Mouse (Mus musculus) small intestine, adult 2 months (tissue): ENCODE data around the gene Cdc37l1.

Source experiments
- CTCF ChIP-seq: fragments of 200-500 bp; IDR thresholded peaks from 2 replicates; pipeline ENCODE4 v1.5.1; 2012; ENCODE audit warnings: low read depth, mild to moderate bottlenecking, control low read depth, inconsistent platforms, low read length, moderate library complexity, mixed read lengths; ENCODE audit not compliant: insufficient replicate concordance, insufficient read length; ENCODE audit errors: extremely low read depth
- POLR2A ChIP-seq: fragments of 200-500 bp; IDR thresholded peaks from 2 replicates; pipeline ENCODE4 v1.6.1; 2012; ENCODE audit warnings: low read depth, mild to moderate bottlenecking, control low read depth, inconsistent platforms, low read length, moderate library complexity

GRCm38 (mm10) chr19:28941271-28941670 lies 48.9 kb upstream of the Cdc37l1 start:
- no peak for TF ChIP-seq CTCF
- no peak for TF ChIP-seq POLR2A
